Mouse (Mus musculus) right cerebral cortex, adult 18-20 months (tissue): ENCODE measurements at regions not wholly inside any gene's neighbourhood (a gene's known extent, or its start where the extent isn't known, plus 50 kb on each side); places are given as distances from the start of the nearest gene placed in this dataset.
"Not testable (repeated sequence)": the region's sequence is repeated elsewhere in the genome, so short reads cannot be mapped to it uniquely, and the experiment has no call there.

Experiments used
- DNase-seq: peaks from one replicate; pipeline ENCODE4 v3.0.0; 2022; ENCODE audit warnings: mixed read lengths

DNA sequence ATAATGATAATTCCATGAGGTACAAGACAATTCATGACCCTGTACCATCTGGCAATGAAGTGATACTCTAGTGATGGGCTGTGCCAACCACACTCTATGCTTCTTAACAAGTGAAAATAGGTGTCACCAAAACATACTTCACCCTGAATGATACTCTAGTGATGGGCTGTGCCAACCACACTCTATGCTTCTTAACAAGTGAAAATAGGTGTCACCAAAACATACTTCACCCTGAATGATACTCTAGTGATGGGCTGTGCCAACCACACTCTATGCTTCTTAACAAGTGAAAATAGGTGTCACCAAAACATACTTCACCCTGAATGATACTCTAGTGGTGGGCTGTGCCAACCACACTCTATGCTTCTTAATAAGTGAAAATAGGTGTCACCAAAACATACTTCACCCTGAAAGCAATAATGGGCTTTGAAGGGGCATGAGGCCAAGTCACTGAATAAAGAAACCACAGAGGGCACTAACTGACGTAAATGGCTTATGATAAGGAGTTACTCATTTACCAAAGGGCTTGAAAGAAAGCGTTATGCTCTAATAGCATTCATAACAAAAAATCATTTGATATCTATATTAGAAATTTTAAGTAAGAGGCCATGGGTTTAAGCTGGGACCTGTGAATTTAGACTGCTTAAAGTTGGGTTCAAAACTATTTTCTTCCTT, 263.0 kb downstream of the Nfkbiz start:
- DNase-seq, result not testable (repeated sequence)

DNA sequence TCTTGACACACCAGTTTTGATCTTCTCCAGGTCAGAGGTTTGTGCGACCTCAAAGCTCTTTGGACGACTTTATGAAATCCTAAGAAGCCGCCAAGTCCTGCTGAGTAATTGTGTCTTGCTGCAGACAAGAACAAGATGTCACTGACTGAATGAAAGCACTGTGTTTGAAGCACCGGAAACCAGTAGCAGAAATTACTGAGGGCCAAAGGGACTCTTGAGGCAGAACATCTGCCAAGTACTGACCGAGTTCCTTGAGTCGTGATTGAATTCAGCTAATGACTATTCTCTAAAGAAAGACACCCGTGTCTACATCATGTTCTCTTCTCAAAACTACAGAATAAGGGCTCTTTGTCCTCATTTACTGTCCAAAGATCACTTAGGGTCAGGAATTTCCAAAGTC, 267.6 kb downstream of the Nfkbiz start:
- no peak for DNase-seq

DNA sequence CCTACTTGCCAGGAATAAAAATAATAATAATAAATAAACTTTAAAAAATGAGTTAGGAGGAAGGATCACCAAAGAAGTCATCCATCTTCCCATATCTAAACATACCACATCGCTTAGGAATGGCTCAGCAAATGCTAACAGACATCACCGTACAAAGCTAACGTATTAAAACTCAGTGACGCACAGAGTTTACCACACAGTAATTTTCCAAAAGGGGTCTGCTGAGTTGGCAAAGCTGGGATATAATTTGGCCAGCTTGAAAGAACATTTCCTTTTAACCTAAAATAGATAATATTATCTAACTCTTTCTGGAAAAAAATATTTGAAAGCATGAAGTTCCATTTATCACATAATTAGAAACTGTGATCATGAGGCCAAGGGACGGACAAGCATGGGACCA, 268.6 kb downstream of the Nfkbiz start:
- no peak for DNase-seq

DNA sequence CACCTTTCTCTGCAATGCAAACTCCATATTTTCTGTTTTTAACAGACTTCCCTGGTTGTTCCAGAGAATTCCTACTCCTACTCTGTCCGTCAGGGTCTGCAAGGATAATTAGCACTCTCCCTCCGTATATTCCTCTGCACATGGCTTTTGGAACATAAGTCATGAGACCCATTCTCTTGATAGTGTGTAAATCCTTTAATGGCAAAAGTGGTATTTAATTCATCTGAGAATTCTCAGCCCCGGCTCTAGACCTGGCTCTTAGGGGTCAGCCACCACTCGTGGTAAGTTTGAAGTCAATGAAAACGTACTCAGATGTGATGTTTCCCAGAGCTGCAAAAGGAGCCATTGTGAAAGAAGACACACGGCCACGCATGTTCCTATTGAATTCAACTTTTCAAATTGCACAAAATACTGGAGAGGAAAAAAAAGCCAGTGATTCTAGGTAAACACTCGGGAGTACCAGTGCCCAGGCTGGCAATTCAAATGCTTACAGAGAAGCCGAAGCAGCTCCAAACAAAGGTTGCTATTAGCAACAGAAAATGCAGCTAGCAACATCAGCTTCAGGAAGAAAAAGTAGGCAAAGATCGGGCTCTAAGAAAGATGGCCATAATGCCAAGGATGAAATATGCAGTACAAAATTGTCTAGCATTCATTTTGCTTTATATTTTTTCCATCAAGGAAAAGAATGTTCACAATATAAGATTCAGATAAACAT, 258.2 kb upstream of the Zpld1 start:
- no peak for DNase-seq

DNA sequence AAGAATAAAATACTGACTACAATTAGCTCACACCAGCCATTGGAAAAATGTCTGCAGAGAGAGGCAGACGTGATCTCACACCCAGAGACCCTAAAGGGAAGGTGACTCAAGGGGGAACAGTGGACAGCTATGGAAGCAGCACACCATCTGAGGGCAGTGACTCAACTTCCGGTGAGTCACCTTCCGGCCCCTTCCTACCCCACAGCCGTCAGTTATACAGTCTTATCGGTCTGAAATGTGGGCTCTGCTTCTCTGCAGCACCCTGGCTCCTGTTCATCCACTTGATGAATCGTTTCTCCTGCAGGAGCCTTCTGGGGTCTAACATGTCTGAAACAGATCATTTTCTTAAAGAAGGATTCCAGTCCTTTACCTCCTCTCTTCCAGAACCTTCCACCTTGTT, 257.4 kb upstream of the Zpld1 start:
- no peak for DNase-seq

DNA sequence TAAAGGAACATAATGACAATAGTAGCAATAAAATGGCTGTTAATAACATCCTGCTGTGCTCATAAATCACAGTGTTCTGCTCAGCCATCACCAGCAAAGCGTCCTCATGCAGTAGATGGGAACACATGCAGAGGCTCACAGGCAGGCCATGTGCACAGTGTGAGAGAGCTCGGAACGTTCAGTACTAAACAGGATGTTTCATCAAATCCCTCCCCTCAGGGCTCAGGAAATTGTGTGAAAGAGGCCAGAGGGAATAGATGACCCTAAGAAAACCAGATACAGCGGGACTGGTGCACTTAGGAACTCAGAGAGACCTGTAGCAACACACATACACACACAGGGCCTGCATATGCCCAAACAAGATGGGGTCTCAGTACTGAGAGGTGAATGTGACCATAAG, 256.1 kb upstream of the Zpld1 start:
- DNase-seq, result no peak

DNA sequence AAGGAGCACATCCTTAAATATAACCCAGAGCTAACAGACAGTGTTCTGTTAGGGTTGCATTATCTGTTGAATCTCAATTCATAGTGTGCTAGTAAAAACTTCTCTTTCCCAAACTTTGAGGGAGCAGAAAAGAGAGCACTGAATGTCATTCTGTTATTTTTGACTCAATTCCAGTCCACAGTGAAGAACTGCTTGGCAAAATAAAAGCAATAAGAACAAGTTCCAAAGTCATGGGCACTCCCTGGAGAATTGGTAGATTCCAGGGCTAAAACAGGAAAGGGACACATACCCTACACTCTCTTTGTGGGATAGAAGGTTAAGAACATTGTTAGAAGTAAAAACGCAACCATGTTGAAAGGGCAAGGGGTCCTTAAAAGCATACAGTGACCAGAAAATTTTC, 253.6 kb upstream of the Zpld1 start:
- no peak for DNase-seq

DNA sequence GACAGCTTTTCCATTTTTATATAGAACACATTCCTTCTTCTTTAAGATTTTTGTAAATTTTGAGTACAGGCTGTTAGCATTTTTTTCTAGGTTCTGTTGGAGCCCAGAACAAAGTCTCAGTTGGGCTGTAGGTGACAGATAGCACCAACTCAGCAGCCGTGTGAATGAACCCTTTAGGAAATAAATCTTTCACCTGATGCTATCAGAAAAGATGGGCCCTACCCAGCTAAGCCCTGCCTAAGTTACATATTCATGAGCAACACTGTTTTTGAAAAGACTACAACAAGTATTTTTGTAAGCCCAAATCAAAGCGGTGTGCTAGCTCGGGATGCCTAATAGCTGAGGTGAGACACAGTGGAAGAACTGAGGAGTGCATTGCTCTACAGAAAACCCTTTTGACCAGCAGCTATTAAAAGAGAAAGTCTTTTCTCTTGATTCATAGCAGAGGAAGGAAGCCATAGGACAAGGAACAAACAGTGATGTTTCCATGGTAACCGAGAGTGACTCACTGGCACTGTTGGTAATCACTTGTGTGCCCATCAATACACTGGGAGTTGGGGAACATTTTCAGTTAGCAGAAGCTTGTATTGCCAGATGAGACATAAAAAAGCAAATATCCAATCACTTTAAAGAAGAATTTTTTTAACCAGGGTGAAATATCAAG, 253.0 kb upstream of the Zpld1 start:
- DNase-seq, result peak; percentile 51

DNA sequence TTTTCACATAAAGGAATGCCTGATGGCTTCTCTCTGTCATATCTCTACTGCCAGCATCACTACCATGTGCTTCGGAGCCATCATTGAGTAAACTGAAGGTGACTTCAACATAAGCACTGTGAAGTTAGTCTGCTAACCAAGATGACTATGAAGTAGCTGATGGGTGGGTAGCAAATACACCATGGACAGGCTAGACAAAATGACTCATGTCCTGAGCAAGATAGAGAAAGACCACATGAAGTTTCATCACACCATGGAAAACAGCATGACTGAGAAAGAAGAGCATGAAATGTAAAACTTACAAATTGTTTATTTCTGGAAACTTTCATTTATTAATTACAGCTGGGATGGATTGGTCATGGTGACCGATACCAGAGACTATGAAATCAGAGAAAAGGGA, 249.3 kb upstream of the Zpld1 start:
- DNase-seq, result no peak

DNA sequence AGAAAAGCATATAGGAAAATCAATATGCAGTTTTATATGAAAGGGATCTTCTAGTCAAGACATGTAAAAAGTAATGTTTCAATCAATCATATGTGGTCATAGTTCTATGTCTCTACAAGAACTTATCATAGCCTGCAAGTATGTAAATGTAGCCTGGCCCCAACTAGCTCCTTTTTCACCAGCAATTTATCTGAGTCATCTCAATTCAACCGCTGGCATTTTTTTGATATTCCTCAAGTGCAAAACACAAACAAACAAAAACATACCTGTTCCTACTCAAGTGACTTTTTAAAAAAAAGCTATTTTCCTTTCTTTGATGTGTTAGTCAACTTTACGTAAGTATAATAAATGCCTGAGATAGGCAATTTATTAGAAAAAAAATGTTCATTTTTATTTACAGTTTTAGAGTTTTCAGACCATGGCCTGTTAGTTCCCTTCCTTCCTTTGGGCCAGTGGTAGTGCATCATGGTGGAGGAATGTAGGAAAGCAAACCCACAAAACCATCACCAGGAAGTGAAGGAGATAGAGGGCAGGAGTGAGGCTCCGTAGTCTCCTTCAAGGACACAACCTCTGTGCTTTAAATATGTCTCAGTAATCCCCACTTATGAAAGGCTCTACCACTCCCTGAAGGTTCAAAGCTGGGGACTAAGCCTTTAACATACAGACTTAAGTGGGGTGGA, 242.7 kb upstream of the Zpld1 start:
- no peak for DNase-seq

DNA sequence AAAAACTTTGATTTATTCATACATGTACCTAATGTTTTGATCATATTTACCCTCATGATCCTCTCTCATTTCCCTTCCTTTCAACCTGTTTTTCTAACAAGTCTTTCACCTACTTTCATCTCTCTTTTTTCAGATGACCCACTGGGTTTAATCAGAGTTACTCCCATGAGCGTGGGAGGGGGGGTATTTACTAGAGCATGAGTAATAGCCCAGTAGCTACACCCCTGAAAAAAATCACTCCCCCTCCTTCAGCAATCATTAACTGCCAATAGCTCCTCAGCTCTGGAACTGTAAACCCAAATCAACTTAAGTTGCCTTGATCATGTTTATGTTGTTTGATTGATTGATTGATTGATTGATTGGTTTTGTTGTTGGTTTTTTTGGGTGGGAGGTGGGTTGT, 241.4 kb upstream of the Zpld1 start:
- DNase-seq, result no peak

DNA sequence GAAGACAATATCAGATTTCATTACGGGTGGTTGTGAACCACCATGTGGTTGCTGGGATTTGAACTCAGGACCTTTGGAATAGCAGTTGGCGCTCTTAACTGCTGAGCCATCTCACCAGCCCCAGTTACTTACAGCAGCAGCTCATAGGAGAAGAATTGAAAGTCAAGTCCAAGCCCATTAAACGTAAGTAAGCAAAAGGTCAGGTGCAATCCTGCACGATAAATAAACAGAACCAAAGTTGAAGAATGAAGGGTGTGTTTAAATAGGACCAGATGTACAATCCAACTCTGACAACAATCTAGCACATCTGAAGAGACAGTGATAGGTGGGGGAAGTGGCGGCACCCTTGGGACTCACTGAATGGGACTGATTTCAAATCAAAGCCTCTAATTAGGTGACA, 239.8 kb upstream of the Zpld1 start:
- DNase-seq, result no peak

DNA sequence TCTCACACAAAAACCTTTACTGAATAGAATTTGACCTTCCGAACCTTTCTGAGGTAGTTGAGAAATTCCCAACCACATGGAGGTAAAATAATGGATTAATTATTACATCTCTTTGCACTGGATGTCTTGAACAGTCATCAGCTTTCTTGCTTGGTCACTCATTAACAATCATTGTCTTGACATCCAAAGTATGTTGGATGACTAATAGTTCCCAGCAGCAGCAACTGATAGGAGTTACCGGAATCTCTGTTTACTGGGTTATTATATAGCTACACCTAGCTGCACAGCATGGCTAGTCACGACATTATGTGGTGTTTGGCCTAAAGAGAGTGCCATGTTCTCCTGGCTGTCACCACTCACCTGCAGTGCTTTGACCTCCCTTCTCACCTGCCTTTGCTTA, 234.9 kb upstream of the Zpld1 start:
- DNase-seq, result no peak

DNA sequence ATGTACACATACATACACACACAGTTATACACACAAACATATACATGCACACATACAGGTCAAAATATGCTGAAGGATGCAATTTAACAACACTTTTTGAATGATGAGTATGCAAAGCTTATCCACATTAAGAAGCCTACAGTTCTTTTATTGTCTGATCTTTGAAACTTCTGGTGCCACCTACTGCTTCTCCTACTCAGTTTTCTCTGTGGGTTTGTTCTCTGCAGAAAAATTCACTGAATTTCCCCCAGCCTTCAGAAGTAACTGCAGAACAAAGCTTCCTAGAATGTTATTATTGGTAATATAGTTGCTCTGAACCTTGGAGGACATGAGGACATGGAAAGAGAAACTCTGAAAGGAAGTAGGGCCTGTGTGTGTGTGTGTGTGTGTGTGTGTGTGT, 233.1 kb upstream of the Zpld1 start:
- peak; percentile 9 for DNase-seq

DNA sequence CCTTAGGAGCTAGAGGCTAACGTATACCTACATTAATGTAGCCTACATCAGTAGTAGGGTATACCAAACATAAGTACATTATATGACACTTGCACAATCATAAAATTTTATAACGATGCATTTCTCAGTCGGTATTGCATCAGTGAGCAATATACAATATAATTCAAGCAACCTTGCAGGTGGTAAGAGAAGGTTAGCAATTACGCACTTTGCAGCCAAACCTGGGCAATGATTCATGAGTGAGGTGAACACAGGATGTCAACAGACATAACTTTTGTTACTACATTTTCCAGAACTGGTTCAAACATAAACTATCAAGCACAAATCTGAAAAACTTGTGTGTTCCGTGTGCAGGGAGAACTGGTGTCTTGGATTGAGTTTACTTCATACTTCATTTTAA, 229.9 kb upstream of the Zpld1 start:
- no peak for DNase-seq

DNA sequence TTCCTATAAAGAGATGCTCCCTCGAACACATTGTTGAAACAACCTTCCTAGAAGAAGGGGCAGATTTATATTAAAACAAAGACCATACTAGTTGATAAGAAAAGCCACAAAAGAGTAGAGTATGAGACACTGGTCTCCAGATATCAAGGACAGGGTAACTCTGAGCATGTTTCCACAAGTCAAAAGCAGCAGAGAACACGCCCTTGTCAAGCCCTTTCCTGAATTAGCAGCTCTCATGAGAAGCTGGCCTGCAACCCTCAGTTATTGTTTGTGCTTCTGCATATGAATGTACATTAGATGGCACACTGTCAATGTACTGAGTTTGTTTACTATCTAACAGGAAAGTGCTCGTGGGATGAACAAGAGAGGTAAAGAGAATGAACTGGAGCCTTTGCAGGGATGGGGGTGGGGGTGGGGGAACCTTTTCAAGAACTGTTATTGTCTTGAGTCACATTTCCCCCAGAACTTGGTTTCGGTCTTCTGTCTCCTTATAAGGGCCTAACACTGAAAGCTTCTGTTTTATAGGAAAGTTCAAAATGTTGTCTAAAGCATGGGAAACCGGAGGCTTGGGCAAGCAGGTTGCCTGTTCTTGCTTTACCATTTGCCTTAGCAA, 228.6 kb upstream of the Zpld1 start:
- no peak for DNase-seq

DNA sequence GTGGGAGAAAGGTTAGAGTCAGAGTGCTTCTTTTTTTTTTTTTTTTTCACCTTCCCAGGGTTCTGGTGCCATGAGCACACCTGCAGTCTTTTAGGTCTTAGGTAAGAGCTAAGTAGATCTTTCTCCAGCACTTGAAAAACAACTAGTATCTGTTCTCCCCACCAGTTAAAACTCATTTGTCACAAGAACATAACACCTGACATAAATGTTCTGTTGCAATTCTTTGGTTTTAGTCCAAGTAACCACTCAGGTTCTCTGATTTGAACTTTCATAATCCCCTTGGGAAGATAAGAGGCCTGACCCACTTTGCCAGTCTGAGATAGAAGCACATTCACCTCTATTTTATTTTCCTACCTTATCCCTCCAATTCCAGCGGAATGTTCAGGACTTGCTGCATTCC, 225.5 kb upstream of the Zpld1 start:
- no peak for DNase-seq

DNA sequence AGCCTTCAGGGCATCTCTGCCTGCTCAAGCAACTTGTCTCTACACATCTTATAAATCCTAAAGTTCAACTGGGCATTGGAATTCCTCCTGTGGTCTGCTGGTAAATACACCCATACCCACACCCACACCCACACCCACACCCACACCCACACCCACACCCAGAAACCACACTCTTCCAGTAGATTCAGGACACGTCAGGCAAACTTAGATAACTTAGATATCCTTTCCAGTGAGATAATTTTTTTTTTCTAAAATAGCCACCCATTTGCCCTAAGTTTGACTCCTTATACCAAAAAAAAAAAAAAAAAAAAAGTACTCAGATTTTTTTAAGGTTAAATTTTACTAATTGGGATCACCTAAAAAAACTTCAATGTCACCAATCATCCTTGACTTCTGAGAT, 224.5 kb upstream of the Zpld1 start:
- DNase-seq, result no peak

DNA sequence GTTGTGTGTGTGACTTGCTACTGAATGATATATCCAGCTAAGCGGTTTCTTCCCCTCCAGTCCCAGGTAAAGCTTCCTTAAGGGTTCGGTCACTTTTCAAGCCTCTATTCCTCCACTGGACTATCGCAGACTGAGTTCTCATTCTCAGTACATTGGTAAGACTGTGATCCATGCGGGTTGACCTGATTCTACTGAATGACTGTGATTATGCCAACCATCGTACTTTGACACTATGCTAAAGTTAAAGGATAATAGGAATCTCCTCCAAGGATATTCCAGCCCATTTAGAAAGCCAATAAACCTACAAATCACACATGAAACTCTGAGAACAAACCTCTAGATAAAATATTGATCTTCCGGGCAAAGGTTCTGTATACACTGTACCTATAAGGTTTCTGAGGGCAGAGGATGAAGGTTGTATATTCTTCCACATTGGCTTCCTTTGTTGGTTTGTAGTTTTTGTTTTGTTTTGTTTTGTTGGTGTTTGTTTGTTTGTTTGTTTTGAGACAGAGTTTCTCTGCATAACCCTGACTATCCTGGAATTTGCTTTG, 223.7 kb upstream of the Zpld1 start:
- DNase-seq, result no peak

DNA sequence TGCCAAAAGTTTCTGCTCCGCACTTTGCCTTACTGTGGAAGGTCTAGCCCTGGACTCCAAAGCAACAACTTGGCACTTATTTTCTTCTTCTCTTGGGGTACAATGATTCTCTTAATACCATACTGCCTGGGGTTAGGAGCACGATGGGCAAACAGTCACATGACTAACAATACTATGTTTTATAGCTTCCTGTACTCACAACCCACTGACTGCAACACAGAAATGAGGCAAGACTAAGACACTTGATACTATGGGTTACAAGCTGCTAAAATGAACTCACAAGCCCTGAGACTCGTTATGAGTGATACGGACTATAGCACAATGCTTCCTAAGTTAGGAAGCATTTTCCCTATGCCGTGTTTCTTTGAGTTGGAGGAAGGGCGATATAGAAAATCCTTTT, 222.3 kb upstream of the Zpld1 start:
- DNase-seq, result no peak

DNA sequence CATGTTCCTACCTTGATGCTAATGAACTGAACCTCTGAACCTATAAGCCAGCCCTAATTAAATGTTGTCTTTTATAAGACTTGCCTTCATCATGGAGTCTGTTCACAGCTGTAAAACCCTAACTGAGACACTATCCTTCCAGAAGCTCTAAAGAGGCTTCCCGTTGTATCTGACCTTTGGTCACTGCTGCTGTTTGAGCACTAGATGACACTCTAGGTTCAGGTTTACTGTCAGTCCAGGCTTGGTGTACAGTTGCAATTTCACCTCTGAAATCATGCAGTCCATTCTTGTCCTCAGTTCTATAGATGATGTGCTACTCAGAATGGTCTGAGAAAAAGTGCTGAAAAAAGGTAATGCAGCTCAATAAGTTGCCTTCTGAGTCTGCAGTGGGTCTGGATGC, 221.9 kb upstream of the Zpld1 start:
- no peak for DNase-seq

DNA sequence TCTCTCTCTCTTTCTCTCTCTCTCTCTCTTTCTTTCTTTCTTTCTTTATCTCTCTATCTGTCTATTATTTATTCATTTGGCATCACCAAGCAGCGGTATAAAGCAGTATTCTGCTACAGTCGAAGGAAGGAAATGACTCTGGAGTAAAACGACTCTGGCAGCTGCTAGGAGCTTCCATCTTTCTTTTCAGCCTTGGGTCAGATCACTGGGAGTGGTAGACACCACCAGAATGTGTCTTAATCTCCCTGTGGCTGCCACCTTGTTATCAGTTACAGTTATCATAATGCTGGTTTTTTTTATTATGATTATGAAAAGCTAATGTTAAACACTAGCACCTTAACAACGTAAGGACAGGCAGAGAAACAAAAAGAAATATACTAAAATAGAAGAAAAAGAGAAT, 219.2 kb upstream of the Zpld1 start:
- no peak for DNase-seq

DNA sequence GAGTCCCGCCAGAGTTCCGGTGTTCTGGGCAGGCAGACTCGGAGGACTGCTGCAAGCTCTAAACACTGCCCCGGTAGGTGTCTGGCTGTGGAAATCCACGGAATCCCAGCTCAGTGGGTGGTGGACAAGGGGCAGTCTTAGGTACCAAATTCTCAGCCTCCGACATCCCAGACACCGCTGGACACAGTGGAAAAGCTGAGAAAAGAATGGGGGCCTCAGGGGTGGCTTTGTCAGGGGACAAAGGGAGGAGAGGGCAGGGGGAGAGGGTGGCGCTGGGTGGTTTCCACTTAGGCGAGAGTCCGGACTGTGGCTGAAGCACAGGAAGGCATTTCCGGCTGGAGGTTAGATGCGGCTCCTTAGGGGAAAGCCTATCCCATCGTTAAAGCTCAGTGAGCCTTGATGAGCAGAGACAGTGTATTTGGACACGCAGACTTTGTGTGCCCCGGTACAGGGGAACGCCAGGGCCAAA, 217.5 kb upstream of the Zpld1 start:
- DNase-seq, result no peak
